Mouse (Mus musculus) lung, postnatal 0 days (tissue): Measurements from ENCODE around the gene Omp.

Experiments
- CTCF ChIP-seq: IDR thresholded peaks from 2 replicates; pipeline ENCODE4 v1.5.1; 2016; ENCODE audit warnings: antibody characterized with exemption, mild to moderate bottlenecking
- EP300 ChIP-seq: IDR thresholded peaks from 2 replicates; pipeline ENCODE4 v1.6.1; 2016; ENCODE audit warnings: antibody characterized with exemption, mild to moderate bottlenecking, control low read depth

- TF ChIP-seq CTCF (no peak), EP300 (no peak)
Observed at GRCm38 (mm10) chr7:98178560-98179231, 33.4 kb upstream of the Omp start.
